Mouse (Mus musculus): ENCODE measurements at regions not wholly inside any gene's neighbourhood (a gene's known extent, or its start where the extent isn't known, plus 50 kb on each side); places are given as distances from the start of the nearest gene placed in this dataset.
A peak's percentile ranks its signal among the peaks of the same experiment; 100 is the strongest.

DNA sequence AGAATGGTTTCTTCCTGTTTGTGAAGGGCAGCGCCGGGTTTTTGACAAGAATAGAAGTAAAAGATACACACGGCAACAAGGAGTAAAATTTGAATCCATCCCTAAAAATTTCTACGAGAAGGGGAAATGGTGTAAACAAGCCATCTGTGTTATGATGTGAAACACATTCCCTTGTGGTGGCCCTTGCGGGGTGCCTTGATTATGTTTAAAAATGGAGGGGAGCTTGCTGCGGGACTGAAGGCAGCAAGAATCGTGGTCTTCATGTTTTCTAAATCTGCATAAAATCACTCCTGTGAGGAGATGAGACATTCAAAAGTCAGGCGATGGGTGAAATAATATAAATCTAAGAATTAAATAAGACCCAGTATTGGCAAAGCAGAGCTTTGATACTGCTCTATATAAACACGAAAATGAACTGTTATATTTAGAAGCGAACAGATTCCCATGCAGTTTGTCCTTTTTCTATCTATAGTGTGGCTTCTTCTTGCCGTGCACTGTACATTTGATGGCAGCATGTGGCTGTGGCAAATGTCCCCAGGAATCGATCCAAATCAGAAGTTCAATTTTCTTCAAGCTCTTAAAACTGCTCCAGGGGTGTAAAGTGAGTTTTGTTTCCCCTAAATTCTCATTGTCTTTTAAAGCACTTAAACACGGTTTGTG, 426.4 kb downstream of the Hsfy2 start:
- DNase-seq: no peak
- intact Hi-C loops (cut with DNase I): no loop called here

DNA sequence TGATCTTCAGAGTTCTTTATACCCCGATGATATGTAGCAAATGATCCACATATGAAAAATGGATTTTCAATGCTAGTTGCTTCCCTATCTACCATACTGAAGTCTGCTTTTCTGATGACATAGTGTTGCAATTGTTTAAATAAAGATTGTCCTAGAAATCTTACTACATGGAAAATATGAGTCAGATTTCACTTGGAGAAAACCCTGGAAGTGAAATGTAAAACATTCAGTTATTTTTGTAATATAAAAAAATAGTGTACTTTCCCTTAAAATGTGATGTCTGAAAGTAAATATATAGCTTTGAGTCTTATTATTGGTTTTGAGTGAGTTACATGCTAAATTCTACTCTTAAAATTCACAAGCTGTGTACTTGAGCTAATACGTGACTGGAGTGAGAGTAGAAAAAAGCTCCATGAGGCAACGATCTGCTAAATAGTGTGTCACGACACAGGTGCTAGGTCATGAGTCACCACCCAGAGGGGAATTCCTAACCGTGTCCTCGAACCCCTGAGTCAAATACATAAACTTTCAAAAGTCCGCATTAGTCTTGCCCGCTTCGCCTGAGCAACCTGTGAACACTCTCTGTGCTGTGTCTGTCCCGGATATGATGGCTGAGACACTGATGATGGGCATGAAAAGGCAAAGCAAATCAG, 430.5 kb downstream of the Hsfy2 start:
- DNase-seq: no peak
- intact Hi-C loops (cut with DNase I): no loop called here

DNA sequence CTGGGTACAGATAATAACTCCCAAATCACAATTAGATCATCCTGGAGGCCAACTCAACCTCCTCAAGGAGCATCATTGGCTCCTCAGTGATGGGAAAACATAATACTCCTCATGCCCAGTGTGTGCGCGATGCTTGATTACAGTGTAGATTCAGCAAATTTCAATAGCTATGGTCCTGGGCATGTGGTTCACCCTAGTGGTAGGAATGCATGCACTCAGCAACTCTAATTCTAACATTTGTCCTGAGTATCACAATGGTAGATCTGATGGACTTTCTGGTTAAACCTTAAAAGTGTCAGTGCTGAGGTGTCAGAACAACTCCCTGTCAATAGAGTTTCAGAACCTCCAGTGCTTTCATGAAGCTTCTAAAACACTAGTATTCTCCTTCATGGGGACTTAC, 442.0 kb downstream of the Hsfy2 start:
- intact Hi-C loops (cut with DNase I): no loop called here
- no peak for DNase-seq

DNA sequence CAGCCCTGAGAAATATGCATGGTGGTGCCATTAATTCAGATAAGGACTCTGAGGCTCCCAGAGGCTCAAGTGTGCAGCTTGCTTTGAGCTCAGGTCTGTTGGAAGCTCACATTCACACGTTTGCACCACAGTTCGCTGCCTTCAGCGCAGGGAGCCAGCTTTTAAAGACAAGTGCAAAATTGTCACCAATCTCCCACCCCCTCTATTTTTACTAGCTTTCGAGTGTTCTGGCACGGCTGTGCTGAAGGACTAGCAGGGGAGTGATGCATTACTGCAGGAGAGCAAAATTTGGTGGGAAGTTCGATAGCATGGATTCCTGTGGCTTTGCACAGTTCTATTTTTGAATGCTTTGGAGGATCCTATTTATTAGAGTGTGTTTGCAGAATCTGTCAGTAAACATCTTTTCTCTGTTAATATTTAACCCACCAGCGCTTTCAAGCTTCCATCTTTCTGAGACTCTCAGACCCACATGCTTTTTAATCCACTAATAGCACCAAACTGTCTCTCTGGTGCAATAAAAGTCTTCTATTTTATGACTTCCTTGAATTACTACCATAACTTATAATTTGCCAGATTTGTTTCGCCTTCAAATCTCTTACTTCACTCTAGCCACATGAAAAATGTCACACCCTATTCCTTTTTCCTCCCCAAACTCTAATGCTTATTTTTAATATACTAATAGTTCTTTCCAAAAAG, 453.6 kb downstream of the Hsfy2 start:
- no peak for DNase-seq
- intact Hi-C loops (cut with DNase I): no loop called here

DNA sequence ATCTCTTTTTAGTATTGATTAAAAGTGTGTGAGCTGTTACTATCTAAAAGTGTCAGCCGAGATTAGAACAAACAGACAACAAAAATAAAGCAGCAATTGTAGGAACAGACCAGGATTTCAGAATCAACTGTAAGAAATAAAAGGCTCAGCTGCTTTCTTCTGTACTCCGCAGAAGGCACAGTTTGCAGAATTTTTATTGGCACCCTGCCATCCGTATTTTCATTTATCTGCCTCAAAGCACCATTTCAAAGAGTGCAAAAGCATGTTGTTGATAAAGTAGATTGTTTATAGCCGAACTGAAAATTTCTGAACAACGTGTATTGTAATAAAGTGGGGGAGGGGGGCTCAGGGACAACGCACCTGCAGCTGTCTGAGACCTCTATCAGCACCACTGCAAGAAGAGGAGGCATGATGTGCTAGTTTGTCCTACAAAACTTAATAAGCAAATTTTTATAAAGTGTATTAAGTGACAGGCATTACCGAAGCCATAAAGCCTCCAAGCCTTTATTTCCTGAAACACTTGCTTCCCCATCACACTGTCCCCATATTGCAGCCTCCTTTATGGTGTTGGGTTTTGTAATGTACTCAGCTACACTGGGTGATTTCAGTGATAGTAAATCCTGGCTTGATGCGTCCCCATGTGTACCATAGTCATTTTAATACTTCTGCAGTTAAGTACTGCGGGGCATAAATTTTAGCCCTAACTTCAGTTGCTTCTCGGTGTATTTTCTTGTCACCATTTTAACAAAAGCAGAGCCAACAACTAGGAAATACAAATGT, 457.8 kb downstream of the Hsfy2 start:
- no peak for DNase-seq
- intact Hi-C loops (cut with DNase I): no loop called here

DNA sequence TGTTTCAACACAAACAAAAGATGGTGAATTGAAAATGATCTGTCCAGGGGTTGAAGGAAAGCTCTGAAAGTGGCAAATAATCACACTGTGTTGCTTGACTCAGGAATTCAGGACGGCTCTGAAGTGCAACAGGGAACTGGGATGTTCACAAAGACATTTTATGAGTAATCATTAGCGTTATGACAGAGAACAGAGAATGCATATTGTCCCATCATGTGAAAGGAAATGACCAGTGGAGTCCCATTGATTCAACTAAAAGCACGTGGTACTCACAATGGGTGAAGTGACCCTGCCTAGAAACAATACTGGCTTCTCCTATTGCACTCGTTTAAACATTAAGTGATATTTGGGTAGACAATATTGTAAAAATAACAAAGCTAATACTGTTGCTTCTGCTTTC, 466.1 kb downstream of the Hsfy2 start:
- DNase-seq: no peak
- intact Hi-C loops (cut with DNase I): no loop called here

DNA sequence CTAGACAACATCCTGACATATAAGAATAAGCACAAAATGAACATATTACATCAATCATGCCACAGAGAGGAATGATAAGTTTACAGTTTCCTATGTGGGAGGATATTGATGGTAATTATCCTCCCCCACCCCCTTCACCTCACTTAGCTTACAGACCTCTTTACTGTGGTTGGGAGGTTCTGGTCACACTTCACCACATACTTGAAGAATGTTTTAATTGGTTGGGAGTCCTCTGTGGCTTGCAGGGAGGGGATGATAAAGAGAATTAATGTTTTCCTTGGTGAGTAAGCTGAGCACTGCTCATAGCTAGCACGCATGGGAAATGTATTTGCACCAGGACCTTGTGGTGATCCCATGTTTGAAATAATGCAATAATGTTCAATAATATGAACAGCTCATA, 468.5 kb downstream of the Hsfy2 start:
- intact Hi-C loops (cut with DNase I): no loop called here
- DNase-seq: no peak

DNA sequence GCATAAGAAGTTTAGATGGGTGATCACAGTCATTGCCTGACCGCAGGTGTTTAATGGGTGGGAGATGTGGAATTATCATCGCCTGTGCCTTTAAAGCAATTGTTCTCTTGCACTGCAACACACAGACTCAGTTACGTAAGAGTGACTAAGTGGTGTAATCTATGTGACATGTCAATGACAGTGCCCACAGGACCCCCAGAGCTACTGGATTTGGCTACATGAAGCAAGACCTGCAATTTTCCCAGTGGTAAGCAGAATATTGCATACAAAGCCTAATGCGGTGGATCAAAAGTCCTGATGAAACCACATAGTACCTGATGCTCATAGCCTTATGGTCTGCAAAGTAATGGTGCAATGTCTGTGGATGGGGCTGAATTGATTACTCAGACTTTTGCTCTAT, 469.2 kb downstream of the Hsfy2 start:
- intact Hi-C loops (cut with DNase I): no loop called here
- DNase-seq: no peak

DNA sequence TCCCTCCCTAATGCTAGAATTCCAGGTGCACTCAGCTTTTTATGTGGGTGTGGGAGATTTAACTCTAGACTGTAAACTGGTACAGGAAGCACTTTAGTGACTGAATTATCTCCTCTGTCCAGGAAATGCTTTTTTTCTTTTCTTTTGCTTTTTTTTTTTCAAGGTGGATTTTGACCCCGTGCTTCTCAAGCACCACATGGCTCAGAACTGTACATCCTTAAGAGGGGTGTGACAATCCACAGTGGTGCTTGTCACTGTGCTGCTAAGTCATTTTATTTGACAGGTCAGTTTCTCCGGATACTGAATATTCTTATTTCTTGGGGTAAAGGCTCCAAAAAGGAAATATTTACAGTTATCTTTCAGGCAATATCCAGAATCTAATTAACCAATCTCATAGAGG, 472.0 kb downstream of the Hsfy2 start:
- DNase-seq: no peak
- intact Hi-C loops (cut with DNase I): no loop called here

DNA sequence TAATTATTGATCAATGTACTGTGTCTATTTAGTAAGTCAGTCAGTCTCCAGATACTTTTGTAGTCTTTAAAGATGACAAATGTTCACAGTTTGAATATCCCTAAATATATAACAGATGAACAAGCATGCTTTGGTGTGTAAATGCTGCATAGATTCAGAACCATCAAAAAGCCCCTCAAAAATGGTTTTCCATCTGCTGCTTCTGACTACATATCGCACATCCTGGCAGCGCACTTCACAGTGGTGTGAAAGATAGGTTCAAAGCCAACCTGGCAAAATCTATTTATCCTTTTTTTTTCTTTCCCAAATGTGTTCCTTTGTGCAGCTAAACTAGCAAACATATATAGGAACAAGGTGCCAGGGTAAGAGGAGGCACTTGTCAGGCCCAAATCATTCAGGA, 472.9 kb downstream of the Hsfy2 start:
- intact Hi-C loops (cut with DNase I): no loop called here
- DNase-seq: no peak

DNA sequence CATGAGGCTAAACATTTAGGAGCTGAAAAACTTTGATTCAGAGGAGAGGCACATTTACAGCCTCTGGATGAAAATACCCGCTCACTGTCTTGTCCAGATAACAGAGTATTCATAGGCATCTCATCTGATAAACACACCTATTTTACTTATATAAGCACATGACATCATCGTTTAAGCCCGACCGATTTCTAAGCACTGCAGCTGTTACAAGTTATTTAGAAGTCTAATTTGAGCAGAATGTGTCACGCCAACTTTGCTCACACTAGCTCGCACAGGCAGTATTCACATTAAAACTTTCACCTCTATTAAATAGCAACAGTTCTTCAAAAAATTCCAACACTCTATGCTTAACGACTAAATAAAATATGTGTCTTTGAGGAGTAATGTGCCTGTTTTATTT, 506.3 kb downstream of the Hsfy2 start:
- no peak for DNase-seq
- intact Hi-C loops (cut with DNase I): no loop called here

DNA sequence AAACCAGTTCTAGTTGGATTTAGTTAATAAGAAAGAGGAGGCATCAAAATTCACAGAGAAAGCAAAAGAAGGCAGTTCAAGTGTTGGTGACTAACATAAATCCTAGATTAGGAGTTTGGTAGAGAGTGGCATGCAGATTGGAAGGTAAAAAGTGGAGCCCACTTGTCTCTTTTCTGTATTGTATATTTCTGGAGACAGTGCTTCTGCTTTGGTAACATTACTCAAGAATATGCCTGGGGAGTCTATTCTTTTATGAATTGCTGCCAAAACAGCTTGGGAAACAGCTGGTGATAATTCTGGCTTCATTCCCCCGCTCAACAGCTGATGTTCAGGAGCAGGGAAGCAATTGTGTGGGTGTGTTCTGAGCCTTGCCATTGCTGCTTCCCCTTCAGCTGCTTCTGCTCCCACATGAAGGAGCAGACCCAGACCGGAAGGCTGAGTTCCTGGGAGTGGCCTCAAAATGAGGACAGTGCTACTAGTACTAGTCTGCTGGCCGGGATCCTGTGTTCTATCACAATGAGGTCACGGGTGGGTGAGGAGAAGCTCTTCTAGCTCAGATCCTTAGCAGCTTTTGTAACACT, 547.9 kb downstream of the Hsfy2 start:
- peak; percentile 70 to 71 for DNase-seq
- intact Hi-C loops (cut with DNase I): no loop called here

DNA sequence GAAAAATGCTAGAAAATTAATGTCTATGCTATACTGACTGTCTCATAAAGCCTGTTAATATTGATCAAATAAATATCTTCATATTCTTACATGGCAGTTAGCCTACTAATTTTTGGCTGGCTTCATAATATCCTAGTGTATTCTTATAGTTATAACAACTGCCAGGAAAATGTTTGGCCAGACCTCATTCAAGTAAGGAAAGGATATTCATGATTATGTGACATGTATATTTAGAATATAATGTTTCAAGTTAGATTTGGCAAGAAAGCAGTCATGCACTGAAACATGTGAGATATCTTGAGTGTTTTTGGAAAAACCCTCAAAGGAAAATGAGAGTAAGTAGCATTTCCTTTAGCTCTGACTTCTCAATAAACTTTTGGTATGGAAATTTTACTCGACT, 548.9 kb downstream of the Hsfy2 start:
- DNase-seq: no peak
- intact Hi-C loops (cut with DNase I): no loop called here

DNA sequence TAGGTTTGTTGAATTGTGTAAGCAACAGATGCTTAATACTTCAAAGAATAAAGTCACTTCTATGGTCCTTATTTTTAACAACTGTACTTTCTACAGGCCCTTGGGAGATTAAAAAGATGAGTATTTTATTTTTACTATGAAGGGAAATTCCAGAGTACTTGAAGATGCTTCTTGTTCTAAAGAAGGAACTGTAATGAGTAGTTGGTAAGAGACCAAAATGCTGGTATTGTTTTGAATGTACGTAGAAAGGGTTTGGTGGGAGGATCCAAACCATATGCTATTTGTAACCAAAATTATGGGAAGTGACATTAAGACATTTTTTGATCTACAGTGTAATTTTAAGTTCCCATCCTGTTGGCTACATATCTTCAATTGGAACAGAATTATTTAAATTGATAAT, 560.5 kb downstream of the Hsfy2 start:
- intact Hi-C loops (cut with DNase I): no loop called here
- DNase-seq: no peak

DNA sequence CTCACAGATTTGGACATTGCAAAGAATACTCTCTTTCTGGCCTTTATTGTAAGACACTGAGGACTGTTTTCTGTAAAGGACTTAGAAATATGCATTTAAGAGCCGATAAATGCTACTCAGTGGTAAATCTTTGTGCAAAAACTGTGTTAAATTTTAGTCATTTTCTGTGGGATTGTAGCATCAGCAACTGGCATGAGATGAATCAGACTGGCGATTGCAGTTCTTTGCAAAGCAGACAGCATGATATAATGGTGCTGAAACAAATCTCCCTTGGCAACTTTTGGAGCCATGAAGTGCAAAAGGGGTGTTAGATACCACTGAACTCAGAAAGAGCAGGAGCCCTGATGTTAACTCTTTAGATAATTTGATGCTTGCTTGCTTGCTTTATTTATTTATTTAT, 565.0 kb downstream of the Hsfy2 start:
- DNase-seq: no peak
- intact Hi-C loops (cut with DNase I): no loop called here

DNA sequence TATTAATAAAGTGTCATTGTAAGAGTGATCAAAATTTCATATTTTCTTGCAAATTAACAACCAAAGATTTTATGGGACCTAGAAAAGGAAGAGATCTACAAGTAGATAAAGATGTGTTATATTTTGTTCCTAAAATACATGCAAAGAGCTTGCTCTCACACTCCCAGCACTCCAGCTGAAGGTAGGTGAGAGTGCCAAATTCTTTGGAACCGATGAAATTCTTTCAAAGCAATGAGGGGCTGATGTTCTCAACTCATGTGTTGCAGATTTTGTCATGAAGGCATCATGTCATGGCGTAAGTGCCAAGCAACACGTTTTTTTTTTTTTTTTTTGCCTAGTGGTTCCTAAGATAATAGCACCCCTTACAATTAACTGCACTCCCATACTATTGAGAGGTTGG, 573.8 kb downstream of the Hsfy2 start:
- no peak for DNase-seq
- intact Hi-C loops (cut with DNase I): no loop called here
